ENCODE assay signal across 13 mouse cellular contexts in genomic region chr10:118043761-118044160, GRCm38 (mm10).
DNase-seq lines count a peak whose midpoint lies in the region; ATAC-seq and TF ChIP-seq lines count a peak whose summit lies in the region.
"Had no signal": no experiment of that assay in that cellular context is flagged by ENCODE, and none has a peak within 500 bp of the region (broad histone marks: within the 10 kb centered on the region; RNA-seq: fewer than 3 reads in every experiment).

No protein-coding gene starts in this region.

- peak; percentile 48 for DNase-seq in adrenal gland, adult 2 months
- DNase-seq in adrenal gland, adult 18-20 months (ENCODE audit: low spot score in 2 of 2) = no peak
- peak; percentile 47 for DNase-seq in kidney, adult 2 months
- DNase-seq in kidney, adult 18-20 months = no peak
- peak; percentile 48 for DNase-seq in MN1 (ENCODE audit: low spot score)
- DNase-seq in left cerebral cortex, postnatal 4 days = no peak
- DNase-seq: gastrocnemius, postnatal 14 days; kidney, postnatal 4 days had no signal

- no peaks in the 10 kb centered on the region for H3K4me1 ChIP-seq in kidney, adult 2 months (ENCODE audit: control insufficient read depth, insufficient read depth, low read length)
- H3K4me1 ChIP-seq in heart, embryonic 13.5 days = 0 out of 2 replicates have a peak, but pooled peaks cover 3% of the 10 kb centered on the region
- H3K4me1 ChIP-seq: limb, embryonic 12.5 days had no signal

- intact Hi-C loops in left cerebral cortex, postnatal 4 days (cut with DNase I) = no loop called here

- H3K27ac ChIP-seq in kidney, adult 2 months (ENCODE audit: insufficient read depth, low read depth, low read length) = no peak overlapping the region; the same call in 1 of the 2 replicates
- peak overlapping the region; percentile 48; the same call in 1 of the 2 replicates for H3K27ac ChIP-seq in heart, embryonic 13.5 days (replicated peaks)
- H3K27ac ChIP-seq: hindbrain, postnatal 0 days; limb, embryonic 12.5 days; midbrain, embryonic 12.5 days had no signal

- TF ChIP-seq CTCF in kidney, adult 2 months (conservative IDR thresholded peaks at IDR 0.05; ENCODE audit: insufficient read depth, insufficient read length, low read depth, low read length) = no peak

- no peak for ATAC-seq in heart, embryonic 13.5 days (ENCODE audit: extremely low read depth, insufficient number of reproducible peaks, low FRiP score, low TSS enrichment)
- ATAC-seq in monocyte, adult 5-6 weeks (replicated peaks; ENCODE audit: insufficient number of reproducible peaks, low FRiP score, low TSS enrichment, poor library complexity, severe bottlenecking) = no peak
- ATAC-seq: hindbrain, postnatal 0 days had no signal

- H3K4me2 ChIP-seq in heart, embryonic 13.5 days = peak overlapping the region; percentile 41
- H3K4me2 ChIP-seq: limb, embryonic 12.5 days; midbrain, embryonic 12.5 days had no signal

- no peaks in the 10 kb centered on the region for H3K9me3 ChIP-seq in heart, embryonic 13.5 days

- no peaks in the 10 kb centered on the region for H3K27me3 ChIP-seq in kidney, adult 2 months (replicated peaks; ENCODE audit: control insufficient read depth, insufficient read depth, low read length)
- H3K27me3 ChIP-seq in heart, embryonic 13.5 days (replicated peaks) = no peaks in the 10 kb centered on the region
- H3K27me3 ChIP-seq: limb, embryonic 12.5 days; midbrain, embryonic 12.5 days had no signal

- H3K36me3 ChIP-seq in kidney, adult 2 months (ENCODE audit: control insufficient read depth, insufficient read depth, low read length) = no peaks in the 10 kb centered on the region
- H3K36me3 ChIP-seq in heart, embryonic 13.5 days = no peaks in the 10 kb centered on the region
- H3K36me3 ChIP-seq: limb, embryonic 12.5 days; midbrain, embryonic 12.5 days had no signal

- WGBS in kidney, adult 2 months = 45% methylated on average over 13 of the region's 13 CpGs
- 52% methylated on average over 13 of the region's 13 CpGs for WGBS in heart, embryonic 13.5 days

- no peak overlapping the region for H3K4me3 ChIP-seq in kidney, adult 2 months (ENCODE audit: insufficient read depth, low read depth, low read length)
- no peak overlapping the region for H3K4me3 ChIP-seq in heart, embryonic 13.5 days
- H3K4me3 ChIP-seq: limb, embryonic 12.5 days; midbrain, embryonic 12.5 days had no signal

- TF ChIP-seq POLR2A in kidney, adult 2 months (IDR thresholded peaks at IDR 0.05; ENCODE audit: low read depth, low read length) = no peak

- H3K9ac ChIP-seq in heart, embryonic 13.5 days = no peak overlapping the region
- H3K9ac ChIP-seq: limb, embryonic 12.5 days; midbrain, embryonic 12.5 days had no signal

Comparison
In these comparisons a context has a peak if more than half of its experiments do, and no peak if none do; other contexts are left out.
1. DNase-seq: peak in adrenal gland, adult 2 months (single experiment), kidney, adult 2 months (single experiment) and MN1 (single experiment); none in adrenal gland, adult 18-20 months (0 of 2), kidney, adult 18-20 months (single experiment) and left cerebral cortex, postnatal 4 days (single experiment).